Mouse (Mus musculus): ENCODE data around the gene Safb2.

Gene Safb2

DNA sequence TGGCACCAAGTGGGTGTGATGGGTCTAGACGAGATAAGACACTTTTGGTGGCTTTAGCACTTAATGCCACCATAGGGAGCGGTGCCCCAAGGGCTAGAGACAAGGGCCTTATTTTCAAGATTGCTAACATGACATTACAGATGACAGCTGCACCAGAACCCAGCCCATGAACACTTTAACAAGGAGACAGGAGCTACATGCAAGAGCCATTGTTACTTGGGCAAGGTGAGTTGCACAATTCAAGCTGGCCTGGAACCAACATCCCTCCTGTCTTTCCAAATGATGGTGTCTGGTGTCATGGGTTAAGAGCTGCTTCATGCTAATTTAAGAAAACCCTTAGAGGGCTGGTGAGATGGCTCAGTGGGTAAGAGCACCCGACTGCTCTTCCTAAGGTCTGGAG is 25.0 kb downstream of the Safb2 start:
- DNase-seq (ENCODE audit: low spot score) = no peak

DNA sequence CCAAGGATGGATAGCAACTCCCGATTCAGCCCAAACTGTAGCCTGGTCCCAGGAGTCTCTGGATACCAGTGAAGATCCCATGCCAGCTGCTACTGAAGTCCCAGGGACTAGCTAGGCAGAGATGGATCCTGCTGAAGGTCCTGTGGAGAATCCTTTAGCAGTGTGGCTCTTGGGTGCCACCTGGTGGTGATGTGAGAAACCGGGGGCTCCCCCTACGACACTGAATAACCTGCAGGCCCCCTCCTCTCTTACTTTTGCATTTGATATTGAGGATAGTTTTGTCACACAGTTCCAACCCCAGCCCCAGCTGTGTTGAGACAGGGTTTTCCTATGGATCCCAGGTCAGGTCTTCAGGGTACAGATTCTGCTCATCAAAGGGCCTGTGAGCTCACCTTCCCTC is 25.9 kb downstream of the Safb2 start:
- peak; percentile 43 for DNase-seq (ENCODE audit: low spot score)

DNA sequence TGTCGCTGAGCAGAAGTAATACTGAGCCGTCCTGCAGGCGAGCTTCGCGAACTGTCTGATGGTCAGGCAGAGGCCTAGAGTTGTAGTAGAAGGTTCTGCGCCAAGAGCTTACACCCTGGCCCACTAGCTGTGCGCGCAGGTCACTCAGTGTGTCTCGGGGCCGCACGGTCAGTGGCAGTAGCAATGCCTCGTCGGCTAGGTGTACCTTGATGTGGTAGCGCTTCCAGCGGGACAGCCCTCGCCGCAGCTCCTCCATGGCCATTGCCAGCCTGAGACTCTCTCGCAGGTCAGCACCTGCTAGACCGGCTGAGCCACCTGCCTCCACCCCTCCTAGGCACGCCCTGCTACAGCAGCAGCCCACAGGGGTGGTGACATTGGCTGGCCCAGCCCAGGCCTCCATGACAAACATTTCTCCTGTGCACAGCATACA is 30.2 kb downstream of the Safb2 start, which contains the start of gene Gm20219:
Gene Gm20219 (minus strand): TSS at position 266 of the 430 bp plus-strand sequence.
- peak; percentile 76 for DNase-seq (ENCODE audit: low spot score)

DNA sequence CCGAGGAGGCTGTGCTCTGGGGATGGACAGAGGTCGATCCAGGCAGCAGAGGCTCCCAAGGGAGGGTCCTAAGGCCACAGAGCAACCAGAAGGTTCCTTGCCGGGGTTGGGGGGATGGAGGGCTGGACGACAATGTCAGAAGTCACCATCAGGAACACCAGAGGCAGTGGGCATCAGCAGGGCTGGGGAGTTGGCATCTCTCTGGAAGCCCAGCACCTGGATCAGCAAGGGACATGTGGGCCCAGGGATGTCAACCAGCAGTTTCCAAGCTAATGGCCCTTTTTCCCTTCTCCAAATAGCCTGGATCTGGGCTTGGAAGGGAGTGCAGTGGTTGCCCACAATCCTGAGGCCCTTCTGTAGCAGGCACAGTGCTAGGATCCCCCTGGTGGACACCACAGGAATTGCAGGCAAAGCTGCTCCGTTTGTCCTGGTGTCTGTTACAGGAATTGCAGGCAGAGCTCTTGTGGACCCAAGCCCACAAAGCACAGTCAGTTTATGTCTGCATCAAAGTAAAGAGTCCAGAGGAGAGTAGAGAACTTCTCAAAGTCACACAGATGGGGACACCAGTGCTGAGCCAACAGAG is 31.5 kb downstream of the Safb2 start:
- peak; percentile 65 for DNase-seq (ENCODE audit: low spot score)

DNA sequence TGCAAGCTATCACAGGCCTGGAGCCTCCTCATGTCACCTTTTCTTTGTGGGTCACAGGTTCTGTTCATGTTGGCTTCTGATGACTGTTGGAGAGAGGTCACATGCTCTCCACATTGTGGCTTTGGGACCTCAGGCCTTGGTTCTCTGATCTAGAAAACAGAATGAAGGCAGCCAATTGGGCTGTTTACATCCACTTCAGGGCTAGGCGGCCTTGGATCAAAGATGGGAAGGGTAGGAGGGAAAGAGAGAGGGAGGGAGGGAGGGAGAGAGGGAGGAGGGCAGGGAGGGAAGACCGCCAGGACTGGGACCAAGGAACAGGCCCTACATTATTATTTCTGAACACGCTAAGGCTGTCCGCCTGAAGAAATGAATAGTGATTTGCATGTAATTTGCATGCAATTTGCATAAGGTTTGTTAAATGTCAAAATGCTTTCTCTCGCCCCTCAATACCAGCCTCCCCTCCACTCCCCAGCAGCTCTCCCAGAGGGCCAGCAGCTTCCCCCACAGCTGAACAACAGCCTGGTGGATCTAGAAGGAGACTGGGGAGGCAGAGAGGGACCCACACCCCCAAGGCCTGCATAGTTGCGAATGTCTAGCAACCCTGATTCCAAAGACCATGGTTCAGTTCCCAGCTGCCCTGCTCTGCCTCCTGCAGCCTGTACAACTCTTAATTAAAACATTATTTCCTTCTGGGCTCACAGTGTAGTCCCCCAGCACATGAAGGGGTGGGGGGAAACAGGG is 32.4 kb downstream of the Safb2 start:
- DNase-seq (ENCODE audit: low spot score) = no peak

DNA sequence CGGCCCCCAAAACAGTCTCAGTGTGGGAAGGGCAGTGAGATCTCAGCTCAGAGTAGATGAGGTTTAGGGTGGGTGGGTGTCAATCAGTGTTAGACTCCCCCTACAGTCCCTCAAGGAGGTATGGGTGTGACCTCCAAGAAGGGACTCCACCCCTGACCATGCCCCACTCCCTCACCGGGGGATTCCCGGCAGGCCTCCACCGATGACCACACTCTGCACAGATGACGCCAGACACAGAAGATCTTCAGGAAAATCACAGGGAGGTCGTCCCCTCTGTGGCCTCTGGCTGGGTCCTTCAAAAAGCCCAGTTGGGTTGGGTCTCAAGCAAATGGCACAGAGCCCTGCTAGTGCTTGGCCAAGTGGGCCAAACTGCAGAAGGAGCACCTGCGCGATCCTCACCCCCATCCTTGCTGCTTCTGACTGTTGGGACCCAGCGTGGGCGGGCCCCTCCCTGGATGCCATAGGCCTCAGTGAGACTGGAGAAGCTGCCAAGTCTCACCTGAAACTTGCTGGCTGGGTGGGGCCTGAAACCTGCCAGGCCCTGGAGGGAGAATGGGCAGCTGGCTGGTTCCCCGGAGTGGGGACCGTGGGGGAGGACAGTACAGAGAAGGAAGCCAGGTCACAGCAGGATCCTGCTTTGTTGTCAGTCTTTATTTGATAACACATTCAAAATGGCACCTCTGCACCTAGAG is 33.5 kb downstream of the Safb2 start:
- DNase-seq (ENCODE audit: low spot score) = peak; percentile 23

DNA sequence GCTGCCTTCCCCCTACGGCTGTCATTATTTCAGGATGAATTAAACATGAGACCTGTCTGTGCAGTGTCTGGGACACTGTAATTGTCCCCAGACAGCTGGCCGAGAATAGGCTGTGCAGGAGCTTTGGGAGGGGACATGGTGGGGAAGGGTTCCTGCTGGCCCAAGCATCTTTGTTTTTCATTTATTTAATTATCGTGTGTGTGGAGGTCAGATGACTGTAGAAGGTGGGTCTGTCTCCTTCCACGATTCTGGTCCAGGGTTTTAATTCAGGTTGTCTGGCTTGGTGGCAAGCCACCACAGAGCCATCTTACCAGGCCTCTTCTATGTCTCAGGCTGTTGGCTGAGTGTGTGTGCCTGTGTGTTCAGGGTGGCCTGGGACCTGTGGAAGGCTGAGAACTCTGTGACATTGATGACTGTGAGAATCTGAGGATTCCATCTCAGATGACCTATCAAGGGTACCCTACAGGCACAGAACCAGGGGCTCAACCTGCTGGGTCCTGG is 35.7 kb downstream of the Safb2 start:
- no peak for DNase-seq (ENCODE audit: low spot score)

DNA sequence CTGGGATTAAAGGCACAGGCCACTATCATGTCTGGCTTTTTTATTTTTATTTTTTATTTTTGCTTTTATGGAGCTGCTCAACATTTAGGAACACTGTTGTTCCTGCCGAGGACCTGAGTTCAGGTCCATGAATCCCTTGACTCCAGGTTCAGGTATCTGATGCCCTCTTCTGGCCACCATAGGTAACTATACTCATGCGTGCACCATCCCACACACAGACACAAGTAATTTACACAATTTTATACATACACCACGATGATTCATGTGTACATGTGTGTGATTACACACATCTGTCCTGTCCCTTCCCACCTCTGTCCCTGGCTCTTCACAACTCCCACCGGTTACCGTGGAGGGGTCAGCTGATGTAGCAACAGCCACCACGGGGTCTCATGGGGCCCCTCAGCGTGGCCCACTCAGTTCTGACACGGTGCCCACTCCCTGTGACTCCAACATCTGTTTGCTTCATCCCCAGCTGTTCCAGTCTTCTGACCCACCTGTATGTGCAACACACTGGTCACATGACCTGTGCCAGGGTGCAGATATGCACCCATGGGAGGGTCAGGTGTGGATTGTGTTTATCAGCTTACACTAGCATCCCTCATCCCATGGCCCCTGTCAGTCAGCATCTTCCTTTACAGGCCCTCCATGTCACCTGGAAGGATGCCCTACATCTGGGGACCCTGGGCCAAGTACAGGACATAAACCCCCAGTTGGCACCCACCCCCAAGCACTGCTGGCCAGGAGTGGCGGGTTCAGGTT is 36.4 kb downstream of the Safb2 start:
- DNase-seq (ENCODE audit: low spot score) = no peak

DNA sequence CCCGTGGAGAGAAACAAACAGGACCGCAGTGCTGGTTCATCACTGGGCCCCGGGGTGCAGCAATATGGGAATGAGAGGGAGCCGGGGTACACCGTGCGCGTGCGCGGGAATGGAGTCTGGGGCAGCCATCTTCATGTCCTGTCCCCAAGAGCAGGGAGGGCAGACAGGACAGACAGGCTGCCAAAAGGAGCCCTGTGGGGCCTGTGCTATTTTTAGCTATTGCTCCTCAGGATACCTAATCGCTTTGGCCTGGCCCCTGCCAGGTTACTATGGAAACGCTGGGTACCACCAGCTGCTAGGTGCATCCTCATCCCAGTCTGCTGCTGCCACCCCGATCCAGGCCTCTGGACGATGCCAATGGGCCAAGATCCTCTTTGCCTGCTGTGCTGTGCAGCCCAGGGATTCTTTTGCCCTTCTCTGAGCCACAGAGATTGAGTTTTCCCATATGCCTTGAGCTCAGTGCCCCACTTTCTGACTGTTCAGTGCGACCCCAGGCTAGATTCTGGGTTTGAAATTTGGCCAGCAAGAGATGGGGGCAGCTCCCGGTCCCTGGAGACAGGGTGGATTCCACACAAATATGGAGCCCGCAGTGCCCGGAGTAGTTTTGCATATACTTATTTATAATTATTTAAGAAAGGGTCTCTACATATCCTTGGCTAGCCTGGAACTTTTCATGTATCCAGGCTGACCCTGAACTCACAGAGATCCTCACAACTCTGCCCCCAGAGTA is 37.1 kb downstream of the Safb2 start:
- no peak for DNase-seq (ENCODE audit: low spot score)

DNA sequence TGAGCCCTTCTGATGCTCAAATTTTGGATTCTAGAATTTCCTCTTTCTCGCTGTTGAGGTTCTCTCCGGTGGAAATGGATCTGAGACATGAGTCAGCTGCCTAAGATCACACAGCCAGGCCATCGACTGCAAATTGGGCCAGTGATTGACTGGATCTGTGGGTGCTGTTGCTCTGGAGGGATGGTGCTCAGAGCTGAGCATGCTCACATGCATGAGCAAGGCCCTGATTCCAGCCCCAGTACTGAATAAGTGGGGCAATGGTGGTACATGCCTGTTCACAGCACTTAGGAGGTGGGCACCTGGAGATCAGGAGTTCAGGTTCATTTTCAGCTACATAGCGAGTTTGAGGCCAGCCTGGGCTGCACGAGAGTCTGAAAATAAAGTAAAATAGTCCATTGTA is 37.8 kb downstream of the Safb2 start:
- DNase-seq (ENCODE audit: low spot score) = no peak

DNA sequence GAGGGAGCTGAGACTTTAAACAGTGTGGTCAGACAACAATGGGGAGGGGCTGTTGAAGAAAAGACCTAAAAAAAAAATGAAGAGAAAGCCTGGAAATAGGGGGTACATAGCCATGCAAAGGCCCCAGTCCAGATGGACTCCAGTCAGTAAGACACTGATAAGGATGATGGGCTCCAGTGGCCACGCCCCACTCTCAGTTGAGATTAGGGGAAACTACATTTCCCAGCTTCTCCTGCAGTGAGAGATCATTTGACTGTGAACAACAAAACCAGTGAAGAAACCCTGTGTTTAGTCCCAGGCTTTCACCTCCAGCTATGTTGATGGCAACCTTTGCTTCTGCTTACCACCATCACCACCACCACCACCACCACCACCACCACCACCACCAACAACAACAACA is 38.4 kb downstream of the Safb2 start:
- no peak for DNase-seq (ENCODE audit: low spot score)

DNA sequence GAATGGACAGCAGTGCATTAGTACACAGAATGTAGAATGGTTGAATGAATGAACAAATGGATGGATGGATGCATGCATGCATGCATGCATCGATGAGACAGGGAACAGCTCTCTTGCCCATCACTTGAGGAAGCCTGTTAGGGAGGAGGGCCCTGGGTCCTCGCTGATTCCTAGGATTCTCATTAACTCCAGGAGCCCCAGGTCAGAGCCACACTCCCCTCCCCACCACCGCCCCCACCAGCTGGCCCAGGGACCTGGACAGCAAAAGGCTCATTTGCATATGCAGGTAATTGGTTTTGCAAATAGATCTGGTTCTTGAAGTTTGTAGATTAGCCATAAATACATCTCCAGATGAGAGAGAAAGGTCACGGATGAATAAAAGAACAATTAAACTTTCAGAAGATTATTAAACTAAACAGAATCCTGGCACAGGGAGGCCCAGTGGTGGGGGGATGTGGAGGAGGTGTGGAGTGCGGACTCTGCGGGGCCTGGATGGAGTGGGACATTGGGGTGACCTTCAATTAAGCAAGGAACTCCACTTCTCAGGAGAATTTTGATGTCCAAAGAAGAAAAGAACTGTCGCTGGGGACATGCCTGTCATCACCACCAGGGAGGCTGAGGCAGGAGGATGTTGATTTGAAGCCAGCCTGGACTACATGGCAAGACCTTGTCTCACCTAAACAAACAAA is 39.5 kb downstream of the Safb2 start:
- no peak for DNase-seq (ENCODE audit: low spot score)

DNA sequence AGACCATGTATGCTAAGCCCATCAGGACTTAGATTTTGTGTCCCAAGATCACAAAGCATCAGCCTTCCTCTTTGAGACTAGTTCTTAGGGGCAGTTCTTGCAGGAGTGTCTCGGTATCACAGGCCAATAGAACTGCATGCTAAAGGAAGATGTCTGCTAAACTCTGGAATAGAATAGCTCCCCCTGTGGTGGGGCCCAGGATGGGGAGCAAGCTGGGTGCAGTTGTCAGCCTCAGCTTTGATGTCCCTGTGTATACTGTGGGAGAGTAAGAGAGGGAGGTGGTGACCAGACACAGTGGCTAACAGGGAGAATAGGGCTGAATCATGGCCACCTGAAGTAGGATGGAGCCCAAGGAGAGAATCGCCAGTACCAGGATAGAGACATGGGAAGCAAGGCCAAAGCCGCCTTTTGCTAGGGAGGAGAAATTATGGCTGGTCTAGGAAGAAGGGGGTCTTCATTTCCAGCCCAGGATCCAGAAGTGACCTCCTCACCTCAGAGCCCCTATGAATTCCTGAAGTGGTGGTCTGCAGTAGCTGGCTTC is 40.6 kb downstream of the Safb2 start:
- DNase-seq (ENCODE audit: low spot score) = no peak

DNA sequence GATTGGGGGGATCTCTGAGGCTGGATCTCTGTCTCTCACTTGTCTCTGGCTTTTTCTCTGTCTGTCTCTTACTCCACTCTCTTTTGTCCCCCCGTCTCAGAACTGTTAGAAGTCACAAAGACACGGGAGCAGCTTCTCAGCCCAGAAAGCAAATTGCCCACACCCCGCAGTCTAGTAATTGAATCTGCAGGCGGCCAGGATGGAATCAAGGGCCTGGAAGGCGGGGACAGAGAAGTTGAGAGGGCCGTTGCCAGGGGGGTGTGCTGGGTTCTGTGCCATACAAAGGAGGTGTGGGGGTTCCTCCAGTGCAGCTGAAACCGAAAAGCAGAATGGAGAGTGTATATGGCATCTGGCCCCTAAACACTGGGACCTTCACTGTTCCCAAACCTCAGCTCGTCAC is 41.6 kb downstream of the Safb2 start:
- no peak for DNase-seq (ENCODE audit: low spot score)

DNA sequence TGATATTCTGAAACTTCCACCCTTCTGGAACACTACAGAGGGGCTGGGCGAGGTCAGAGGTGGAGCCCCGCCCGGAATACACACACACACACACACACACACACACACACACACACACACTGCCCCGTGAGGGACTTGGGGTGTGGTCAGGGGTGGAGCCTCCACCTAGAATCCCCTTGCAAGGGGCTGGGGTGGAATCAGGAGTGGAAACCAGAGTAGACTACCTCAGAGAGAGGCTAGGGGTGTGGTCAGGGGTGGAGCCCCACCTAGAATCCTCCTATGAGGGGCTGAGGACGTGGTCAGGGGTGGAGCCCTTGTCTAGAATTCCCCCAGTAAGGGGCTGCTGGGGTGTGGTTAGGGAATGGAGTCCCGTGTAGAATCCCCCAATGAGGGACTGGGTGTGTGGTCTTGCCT is 43.8 kb downstream of the Safb2 start:
- DNase-seq (ENCODE audit: low spot score) = no peak

DNA sequence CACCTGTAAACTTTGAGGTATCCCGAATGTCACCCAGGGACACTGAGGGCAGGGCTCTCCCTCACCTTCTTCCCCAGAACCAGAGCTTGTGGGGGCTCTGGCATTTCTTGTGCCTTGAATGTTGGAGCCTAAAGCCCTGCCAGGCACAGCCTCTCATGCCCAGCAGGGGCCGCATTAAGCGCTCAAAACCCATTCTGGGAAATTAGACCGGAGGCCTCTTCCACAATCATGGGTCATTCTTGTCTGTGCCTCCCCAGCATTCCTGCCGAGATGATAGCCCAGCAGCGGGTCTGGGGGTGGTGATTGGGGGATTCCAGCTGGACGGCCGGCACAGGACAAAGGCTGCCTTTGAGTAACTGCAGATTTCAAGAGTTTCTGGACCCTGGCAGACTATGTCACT is 46.5 kb downstream of the Safb2 start:
- no peak for DNase-seq (ENCODE audit: low spot score)

DNA sequence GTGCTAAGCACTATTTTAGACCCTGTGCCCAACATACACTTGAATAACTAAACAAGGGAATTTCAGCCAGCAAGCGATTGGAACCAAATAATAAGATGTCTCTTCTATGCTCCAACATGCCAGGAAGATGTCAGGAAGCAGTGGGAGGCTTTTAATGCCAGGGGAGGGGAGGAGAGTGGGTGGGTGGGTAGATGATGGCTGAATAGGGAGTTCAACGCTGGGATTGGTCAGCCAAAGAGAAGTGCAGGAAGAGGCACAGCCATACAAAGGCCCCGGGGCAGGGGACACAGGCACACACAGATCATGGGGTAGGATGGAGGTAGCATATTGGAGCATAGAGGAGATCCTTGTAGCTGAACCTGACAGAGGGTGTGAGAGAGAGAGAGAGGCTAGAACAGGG is 47.5 kb downstream of the Safb2 start:
- DNase-seq (ENCODE audit: low spot score) = no peak

DNA sequence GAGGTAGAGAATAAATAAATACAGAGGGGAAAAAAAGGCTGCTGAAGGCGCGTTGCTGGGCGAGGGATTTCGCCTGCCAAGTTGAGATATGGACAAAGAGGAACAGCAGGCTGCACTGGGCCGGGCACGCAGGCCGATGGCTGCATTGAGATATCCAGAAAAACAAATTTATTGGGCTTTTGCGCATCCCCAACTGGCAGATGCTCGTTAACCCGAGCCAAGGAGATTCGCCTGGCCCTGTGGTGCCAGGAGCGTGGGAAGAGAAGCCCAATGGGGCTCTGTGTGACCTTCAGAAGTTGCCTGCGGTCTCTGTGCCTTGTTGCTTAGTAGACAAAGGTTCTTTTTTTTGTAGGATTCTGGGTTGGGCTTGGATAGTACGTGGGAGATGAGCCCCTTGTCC is 48.2 kb downstream of the Safb2 start:
- no peak for DNase-seq (ENCODE audit: low spot score)

DNA sequence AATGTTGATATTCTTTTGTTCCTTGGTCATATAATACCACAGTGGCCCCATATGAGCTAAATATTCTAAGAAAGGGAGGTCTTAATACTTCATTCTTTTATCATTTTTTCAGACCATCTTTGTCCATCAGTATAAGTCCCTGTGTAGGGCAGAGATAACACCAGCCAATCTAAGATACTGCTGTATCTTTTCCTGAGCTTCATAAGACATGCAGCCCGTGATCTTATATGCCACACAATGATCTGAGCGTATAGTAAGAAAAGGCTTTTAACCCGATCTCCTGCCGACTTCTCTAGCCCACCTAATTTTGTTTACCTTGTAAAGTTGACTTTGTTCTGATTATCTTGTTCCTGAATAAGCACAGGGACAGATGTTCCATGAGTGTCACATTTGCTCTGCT is 59.4 kb downstream of the Safb2 start:
- no peak for DNase-seq (ENCODE audit: low spot score)

DNA sequence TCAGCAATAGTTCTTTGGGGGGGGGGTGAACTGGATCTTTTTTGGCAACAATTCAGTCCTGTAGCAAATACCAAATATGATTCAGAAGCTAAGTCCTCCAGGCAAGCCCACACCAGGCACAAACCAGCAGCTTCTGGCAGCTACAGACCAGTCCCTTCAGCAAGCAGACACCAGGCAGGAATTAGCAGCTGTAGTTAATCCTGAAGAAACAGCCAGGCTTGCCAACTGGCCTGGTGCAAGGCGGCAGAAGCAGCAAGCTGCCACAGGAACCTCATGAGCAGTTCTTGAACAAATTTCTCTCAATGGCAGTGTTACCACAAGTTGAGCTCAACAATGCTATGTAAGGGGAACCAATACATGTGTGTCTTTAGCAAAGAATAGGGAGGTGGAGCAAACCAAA is 61.6 kb downstream of the Safb2 start:
- DNase-seq (ENCODE audit: low spot score) = no peak
